Mouse (Mus musculus) spleen, postnatal 4 days (tissue): Measurements from ENCODE around the gene 1700030K09Rik.

Source experiments
- DNase-seq, 2 experiments: peaks; one replicate each; pipeline ENCODE4 v3.0.0; 2022; ENCODE audit warnings: low spot score in 2 of 2

1700030K09Rik gene

DNA sequence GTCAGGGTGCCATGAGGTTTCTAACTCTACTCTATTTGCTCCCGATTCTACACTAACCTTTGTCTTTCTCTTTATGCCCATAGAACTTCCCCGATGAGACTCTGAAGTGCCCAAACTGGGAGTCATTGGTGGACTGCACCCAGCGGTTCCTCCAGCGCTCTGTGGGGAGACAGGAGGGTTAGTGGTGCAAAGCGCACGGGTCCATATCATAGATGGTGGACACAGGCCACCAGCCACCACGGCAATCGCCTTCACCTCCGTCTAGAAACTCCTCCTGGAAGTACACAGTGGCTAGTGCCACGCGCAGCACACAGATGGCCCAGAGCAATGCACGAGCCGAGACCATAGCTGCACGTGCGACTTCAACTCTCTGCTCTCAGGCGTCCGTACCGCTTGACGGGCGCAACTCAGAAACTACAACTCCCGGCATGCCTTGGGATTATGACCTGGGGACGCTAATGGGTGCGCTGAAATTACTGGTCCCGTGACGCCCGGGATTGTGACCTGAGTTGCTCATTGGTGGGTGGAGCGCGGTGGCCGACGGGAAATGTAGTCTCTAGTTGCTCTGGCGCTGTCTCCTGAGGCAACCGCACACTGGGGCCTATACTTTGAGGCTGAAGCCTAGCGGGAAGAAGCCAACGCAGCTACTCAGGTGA is at the start of gene 1700030K09Rik, which contains the start of gene Calr3:
1700030K09Rik (plus strand) TSS at position 543 of the 656 bp plus-strand sequence.
Calr3 (minus strand) TSS at position 533 of the 656 bp plus-strand sequence.
- DNase-seq, result peak; percentile 96 to 98

DNA sequence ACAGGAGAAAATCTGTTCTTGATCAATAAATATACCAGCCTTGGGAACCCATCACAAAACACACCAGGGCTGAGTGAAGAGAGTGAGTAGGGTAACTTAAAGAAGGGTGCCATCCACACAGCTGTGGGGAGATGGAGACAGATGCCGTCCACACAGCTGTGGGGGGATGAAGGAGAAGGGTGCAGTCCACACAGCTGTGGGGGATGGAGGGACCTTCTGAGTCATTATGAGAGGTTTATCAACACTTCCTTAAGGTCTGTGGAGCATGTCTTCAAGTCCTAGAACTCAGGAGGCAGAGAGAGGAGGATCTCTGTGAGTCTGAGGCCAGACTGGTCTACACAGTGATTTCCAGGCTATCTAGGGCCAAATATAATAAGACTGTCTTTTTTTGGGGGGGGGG is 42.3 kb upstream of the 1700030K09Rik start:
- no peak for DNase-seq

DNA sequence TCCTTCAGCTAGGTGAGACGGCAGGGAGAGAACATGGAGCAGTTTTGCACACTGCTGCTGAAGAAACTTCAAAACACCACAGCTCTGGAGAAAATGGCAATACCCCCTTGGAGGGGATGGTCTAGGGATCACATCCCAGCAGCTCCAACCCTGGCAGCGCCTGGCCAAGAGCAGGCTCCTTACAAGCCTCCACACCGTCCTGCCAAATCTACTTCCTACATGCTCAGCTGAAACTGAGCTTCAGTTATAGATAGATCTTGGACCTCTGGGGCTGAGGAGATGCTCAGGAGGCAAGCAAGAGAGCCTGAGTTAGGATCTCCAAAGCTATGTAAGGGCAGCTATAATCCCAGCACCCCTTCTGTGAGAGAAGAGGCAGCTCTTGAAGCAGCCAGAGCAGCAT is 40.7 kb upstream of the 1700030K09Rik start:
- DNase-seq, result no peak

DNA sequence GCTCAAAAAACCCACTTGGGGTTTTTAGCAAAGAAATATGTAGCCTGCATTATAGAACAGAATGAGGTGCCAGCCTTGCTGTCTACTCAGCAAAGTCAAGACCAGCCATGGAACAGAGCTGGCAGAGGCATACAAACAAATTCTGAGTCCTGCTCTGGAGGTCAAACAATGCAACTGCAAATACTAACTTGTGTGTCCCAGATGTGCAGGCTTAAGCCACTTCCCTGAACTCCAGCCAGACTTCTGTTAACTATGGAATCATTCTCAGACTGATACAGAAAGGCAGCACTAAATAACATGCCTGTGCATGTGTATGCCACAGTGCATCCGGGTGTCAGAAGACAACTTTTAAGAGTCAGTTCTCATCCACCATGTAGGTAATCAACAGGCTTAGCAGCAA is 35.8 kb upstream of the 1700030K09Rik start:
- DNase-seq, result no peak

DNA sequence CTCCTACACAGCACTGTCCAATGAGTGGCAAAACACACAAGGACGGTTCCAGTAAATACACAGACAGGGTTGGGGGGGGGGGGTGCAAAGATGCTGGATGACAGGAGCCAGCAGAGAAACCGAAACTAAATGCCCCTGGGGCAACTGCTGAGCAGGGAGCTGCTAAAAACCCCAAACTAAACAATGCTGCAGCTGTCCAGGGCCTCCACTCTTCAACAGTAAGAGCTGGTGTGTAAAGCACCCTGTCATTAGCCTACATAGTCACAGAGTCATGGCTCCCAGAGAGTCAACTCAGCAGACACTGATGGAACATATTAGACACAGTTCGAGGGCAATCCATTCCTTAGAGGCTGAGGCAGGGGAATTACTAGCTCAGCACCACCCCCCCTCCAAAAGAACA is 34.2 kb upstream of the 1700030K09Rik start:
- DNase-seq, result no peak

DNA sequence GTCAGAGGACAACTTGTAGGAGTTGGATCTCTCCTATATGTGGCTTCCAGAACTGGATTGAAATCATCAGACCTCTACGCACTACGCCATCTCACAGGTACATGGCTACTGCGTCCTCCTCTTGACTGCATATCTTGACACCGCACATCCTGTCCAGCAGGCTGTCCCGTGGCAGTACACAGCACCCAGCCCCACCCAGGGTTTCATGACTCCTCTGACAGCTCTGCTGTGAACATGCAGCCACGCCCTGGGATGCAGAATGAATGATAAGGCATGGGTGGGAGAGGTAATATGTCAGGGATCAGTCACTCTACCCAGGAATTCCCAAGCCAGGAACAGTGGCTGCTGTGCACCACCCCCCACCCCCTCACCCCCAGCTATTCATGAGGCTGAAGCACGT is 29.8 kb upstream of the 1700030K09Rik start:
- DNase-seq, result peak; percentile 83 to 85

DNA sequence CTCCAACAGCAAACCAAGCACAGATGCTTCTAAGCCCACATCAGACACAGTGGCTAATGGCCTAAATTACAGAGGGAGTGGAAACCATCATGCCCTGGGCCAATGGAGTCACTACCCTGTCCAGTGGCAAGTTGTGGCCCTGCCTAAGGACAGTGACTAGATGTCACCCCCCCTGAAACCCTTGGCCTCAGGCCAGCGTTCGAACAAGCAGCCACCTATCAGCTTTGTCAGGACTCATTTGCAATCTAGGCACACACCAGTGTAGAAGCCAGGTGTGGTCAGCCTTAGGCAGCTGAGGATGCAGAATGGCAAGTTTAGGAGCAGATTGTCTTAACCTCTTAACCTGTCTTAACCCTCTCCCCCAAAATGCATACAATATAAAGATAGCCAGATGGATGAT is 28.4 kb upstream of the 1700030K09Rik start:
- peak; percentile 61 to 78 for DNase-seq

DNA sequence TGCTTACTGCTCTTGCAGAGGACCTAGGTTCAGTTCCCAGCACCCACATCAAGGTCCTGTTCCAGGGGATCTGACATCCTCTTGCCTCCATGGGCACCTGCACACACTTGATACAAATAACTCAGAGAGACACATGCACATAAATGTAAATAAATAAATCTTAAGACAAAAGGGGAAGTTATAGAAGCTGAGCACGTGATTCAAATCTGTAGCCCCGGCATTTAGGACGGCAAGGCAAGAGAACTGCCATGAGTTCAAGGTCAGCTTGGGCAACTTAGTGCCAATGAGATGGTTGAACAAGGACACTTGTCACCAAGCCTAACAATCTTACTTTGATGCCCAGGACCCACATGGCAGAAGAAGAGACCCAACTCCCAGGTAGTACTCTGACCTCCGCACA is 25.6 kb upstream of the 1700030K09Rik start:
- no peak for DNase-seq

DNA sequence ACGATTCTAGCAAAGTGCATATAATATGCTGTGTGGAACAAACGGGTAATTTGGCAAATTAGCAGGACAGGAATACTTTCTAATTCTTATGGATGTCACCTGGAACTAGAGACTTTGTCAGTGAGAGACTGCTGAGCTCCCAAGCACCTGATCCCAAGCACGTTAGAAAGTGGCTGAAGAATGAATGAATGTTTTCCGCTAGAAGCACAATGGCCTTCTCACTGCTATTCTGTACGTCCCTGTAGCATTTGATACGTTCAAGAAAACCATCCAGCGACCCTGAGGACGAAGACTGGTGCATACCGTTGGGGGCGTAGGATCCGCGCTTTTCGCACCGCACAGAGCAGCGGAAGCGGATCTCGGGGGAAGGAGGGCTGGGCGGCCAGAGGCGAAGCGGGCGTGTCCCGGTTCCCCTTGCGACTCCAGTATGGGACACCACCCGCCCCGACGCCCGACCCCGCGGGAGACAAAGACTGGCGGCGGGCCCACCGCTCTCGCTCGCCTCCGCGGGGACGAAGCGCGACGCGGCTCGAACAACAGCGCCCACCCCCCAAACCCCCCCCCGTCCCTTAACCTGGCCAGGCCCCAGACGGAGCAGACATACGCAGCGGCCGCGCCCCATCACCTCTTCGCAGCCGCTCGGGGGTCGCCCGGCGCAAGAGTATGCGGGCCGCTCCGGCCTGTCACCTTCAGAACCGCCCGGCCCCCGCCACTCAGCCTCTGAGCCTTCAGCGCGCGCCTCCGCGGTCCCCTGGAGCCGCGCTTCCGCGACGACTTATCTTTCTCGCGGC is 22.9 kb upstream of the 1700030K09Rik start:
- peak; percentile 72 to 85 for DNase-seq

DNA sequence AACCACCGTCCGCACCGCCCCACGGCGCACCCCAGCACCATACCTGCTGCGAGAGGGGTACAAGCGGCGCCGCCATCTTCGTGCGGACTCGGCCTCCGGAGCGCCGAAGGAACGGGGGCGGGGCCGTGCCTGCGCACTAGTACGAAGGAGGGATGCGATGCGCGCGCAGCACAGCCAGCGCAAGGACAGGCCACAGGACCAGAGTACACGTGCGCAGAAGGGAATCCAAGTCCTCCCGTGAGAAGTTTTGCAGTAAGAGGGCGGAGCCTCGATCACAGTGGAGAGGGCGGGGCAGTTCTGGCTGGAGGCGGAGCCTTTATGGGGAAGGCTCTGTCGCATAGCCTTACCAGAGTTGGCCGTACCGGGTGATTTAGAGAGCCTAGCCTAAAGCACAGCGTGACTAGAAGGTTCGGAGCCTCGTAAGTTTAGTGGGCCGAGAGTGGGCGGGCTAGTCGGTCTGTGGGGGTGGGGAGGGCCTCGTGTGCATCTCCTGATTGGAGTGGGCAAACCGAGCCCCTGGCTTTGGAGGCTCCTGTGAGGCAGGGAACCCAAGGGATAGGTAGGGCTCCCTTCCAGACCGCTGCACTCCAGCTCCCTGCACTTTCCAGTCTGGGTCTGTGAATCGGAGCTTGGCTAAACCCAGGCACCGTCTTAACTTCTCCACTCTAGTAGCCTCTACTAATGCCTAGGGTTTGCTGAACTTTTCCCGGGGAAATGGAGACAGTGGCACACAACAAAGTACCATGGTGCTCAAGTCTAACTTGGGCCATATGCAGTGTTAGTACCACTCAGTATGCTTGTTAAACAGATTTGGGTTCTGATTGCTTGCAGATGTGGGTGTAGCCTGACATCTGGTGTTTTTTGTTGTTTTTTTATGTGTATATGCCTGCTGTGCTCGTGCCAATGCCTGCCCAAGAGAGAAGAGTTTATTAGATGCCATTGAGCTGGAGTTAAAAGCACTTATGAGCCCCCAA is 22.0 kb upstream of the 1700030K09Rik start, which contains the start of gene Eps15l1:
Eps15l1 (minus strand) TSS at position 99 of the 974 bp plus-strand sequence.
- peak; percentile 99 to 100 for DNase-seq

DNA sequence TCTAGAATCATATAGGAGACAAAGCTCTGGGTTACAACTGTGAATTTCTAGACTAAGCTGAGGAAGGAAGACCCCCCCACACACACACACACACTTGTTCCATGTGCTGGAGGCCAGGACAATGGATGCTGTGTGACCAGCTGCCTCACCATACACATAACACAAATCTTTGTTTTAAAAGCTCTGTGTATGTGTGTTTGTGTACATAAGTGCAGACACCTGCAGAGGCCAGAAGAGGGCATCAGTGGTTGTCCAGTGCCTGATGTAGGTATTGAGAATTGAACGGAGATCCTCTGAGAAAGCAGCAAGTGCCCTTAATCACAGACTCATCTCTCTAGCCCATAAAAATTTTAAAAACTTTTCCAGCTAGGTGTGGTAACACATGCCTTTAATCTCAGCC is 20.8 kb upstream of the 1700030K09Rik start:
- DNase-seq, result no peak

DNA sequence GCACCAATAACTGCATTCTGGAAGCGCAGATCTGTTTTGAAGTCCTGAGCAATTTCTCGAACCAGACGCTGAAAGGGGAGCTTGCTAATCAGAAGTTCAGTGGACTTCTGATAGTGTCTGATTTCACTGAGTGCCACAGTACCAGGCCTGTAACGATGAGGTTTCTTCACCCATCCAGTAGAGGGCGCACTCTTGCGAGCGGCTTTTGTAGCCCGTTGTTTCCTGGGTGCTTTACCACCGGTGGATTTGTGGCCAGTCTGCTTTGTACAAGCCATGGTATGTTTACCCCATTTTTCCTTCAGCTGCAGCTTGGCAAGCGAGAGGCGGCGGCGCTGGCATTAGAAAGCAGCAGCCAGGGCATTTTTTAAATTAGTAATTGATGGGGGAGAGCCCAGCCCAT is 14.0 kb upstream of the 1700030K09Rik start:
- peak; percentile 48 to 81 for DNase-seq

DNA sequence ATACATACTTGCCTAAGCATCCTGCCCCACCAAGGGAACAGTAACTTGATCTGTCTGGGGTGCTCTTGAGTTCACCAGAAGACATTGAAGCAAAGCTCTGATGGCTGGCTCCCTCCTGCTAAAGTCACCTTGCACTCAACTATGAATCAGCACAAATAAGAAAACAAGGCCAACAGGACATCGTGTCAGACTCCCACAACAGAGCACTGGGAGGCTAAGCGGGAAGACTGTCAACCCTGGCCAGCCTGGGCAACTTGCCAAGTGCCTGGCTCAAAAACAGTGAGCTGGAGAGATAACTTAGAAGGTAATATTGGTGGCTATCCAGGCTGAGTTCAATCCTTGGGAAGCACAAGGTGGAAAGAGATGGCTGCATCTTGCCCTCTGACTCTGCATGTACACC is 8.7 kb upstream of the 1700030K09Rik start:
- DNase-seq, result peak; percentile 54 to 76

DNA sequence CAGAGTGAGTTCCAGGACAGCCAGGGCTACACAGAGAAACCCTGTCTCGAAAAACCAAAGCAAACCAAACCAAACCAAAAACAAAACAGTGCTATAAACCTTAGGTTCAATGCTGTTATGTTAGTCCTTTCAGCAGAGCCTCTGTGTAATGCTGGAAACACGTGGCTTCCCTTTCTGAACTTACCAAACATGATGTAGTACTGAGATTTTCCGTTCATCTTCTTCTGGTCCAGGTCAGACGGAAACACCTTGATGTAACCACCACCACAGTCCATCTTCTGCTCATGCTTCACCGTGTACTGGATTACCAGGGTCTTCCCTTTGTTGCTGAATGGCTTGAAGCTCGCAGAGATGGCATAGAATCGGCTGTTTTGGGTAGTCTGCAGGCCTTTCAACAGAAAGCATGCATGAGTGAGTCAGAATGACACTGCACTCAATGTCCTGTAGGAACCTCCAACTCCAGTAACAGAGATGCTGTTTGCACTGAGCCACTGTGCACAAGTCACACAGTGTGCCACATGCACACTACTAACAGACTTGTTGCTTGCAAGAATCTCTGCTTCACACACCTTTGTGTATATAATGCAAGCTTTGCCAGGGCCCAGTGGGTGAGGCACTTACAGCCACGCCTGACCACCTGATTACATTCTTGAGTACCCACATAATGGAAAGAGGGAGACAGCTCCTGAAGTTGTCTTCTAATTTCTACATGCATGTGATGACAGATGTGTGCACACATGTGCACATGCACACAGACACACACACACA is 5.2 kb upstream of the 1700030K09Rik start:
- DNase-seq, result no peak

DNA sequence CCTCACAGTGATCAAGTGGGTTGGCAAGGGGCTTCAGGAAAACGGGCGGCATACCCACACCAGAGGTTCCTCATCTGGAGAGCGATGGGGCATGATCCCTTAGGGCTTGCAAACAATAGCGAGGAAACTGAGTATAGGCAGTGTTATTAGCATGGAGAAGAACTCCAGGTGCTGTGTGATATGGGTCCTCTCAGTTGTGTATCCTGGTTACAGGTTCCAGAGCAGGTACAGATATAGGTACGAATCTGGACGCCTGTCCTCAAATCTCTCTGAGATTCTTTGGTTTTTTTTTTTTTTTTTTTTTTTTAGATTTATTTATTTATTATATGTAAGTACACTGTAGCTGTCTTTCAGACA is 292 bp downstream of the 1700030K09Rik start:
- DNase-seq, result no peak

DNA sequence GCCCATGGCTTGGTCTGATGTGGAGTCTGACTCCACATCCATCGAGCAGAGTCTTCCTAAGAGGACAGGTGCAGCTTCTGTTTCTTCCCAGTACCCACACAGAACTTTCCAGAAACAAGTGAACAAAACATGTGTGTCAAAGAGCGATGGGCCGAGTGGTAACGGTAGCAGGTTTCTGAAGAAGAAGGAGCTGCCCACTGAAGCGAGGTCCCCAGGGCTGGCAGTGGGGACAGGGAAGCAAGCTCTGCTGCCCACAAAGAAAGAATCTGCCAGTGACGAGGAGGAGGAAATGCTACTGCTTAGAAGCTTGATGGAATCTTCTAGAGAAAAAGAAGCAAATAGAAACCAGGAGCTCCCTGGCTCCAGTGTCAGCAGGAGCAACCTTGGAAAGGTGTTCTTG is 1.4 kb downstream of the 1700030K09Rik start:
- peak in 1 of 2 experiments; percentile 34 for DNase-seq

DNA sequence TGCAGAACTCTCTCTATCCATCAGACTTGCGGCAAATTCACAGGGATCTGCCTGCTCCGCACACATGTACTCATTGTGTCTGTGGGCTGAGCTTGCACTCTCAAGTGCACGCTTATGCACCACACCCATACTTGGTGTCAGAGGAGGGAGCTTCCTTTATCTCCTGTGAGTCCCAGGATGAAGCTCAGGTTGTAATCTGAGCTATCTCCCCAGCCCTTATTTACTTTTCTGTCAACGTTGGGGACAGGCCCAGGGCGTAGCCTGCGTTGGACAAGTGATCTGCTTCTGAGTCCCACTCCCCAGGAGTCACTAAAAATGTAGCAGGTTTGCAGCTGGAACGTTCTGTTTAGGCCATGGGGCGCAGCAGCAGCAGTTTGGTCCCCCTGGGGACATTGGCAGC is 7.8 kb downstream of the 1700030K09Rik start:
- no peak for DNase-seq

DNA sequence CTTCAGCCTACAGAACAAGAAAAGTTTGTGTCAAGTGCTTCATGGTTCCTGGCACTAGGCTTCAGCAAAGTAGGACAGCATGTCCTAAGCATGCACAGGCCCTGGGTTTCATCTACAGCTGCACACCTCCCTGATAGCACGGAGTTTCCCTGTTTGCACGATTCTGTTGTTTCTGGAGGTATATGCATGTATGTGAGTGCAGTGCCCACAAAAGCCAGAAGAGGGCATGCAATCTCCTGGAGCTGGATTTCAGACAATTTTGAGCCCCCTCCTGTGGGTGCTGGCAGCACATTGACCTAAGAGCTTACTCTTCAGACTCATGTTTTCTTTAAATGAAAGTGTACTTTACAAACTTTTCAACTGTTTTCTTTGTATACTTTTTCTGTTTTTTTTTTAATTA is 10.2 kb downstream of the 1700030K09Rik start:
- DNase-seq, result no peak

DNA sequence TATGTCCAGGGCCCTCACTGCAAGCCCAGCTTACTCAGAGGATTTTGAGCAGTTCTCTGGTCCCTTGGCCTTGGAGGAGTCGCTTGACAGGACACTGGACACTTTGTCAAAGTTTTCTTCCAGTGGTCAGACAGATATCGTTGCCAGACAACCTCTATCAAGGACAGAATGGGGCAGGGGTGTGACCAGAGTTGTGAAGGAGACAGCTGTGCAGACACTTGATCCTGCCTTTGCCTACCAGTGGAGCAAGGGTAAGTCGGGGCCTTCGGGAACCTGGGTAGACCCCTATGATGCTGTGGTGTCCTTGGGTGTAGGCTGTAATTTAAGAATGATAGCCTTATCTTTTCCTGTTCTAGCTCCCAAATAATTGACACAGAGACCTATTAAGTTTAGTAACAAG is 11.6 kb downstream of the 1700030K09Rik start:
- DNase-seq, result no peak

DNA sequence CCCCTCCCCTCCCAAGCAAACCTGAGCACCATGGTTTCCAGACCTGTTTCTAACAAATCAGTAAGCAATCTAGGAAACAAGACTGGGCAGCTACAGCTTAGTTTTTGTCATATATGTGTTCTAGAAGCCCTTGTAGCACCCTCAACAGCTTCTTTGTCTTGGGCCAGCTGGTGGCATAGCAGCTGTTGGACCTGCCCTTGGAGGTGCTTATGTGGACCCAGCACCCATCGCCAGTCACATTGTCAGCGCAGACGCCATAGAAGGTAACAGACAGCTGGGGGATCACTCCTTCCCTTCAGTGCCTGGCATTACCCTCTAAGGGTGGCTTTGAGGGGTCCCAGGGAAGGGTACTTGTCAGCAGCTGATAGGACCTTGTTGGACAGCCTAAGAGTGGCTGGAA is 14.1 kb downstream of the 1700030K09Rik start:
- no peak for DNase-seq

DNA sequence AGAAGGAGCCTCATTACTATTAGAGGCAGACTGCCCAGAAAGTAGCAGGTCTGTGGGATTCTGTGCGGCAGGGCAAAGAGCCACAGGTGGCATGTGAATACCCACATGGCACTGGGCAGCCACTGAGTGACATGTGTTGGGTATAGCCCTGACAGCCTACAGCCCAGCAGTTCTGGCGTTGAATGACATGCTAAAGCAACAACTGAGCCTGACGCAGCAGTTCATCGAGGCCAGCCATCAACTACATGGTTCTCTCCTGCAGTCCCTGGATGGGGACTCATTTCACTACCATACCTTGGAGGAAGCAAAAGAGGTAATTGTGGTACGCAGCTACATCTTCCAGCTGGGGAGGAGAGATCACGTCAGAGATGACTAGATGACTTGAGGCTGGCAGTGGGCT is 14.8 kb downstream of the 1700030K09Rik start:
- DNase-seq, result no peak
